Mouse (Mus musculus): ENCODE results near the gene Itga2. TPM values are rescaled to one million over a fixed set of nuclear protein-coding genes. Genes with fewer than 3 reads are reported as not detected.

The Itga2 gene
- polyA plus RNA-seq, 1 experiment, result 0.47 TPM

DNA sequence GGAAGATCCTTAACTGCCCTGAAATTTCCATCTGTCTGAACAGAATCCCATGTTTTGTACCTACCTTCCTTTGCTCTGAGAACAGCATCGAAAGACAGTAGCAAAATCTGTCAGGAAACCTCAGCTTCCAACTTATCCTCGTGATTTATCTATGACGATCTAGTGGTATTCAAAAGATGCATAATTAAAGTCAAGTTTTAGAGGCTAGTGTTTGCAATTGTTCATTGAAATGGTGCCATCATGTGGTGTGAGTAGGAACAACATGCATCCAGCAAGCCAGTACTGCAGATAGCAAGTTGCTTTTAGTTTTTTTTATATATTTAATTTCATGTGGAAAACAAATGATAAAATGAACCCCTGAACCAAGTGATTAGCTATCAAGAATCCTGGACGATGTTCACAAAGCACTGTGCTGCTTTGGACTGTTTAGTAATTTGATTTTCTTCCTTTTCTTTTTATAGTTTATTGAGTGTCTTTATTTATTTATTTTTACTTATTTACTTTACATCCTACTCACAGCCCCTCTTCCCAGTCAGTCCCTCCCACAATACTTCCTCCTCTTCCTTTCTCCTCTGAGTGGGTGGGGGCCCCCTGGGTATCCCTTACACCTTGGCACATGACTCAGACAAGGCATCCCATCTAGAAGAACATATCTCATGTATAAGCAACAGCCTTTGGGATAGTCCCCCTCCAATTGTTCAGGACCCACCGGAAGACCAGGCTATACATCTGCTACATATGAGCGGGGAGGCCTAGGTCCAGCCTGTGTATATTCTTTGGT, 138.5 kb downstream of the Itga2 start:
- no peak overlapping the region for H3K27ac ChIP-seq (ENCODE audit: control insufficient read depth, insufficient read depth, low read depth, low read length)
- H3K4me3 ChIP-seq (ENCODE audit: control insufficient read depth, low read depth, low read length), result no peak overlapping the region
- H3K36me3 ChIP-seq (ENCODE audit: control insufficient read depth, insufficient read depth, low read length), result no peaks in the 10 kb centered on the region
- H3K4me1 ChIP-seq (ENCODE audit: control insufficient read depth, insufficient read depth, low read length), result no peaks in the 10 kb centered on the region
- H3K27me3 ChIP-seq (ENCODE audit: control insufficient read depth, insufficient read depth, low read length), result no peaks in the 10 kb centered on the region
- no peak for TF ChIP-seq CTCF (IDR thresholded peaks at IDR 0.05; ENCODE audit: control insufficient read depth, insufficient read depth, insufficient replicate concordance, low read depth, low read length)
- no peak for TF ChIP-seq POLR2A (IDR thresholded peaks at IDR 0.05; ENCODE audit: control insufficient read depth, low read depth, low read length)

DNA sequence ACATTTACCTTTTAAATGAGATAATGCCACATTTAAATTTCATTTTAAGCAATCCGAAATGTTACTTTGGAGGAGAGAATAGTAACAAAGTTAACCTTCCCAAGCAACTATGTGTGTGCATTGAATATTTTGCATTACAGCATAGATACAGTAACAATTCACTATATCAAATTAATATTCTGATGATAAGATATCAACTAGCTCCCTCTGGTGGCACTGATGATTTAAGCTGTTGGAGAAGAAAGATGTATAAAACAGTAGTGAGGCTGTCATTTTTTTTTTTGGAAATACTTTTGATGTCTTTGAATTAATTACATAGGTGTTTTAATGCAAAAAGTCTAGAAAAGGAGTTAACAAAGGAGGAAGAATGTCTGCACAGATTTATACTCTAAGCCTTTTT, 140.4 kb downstream of the Itga2 start:
- H3K27ac ChIP-seq (ENCODE audit: control insufficient read depth, insufficient read depth, low read depth, low read length), result no peak overlapping the region
- no peaks in the 10 kb centered on the region for H3K4me1 ChIP-seq (ENCODE audit: control insufficient read depth, insufficient read depth, low read length)
- TF ChIP-seq POLR2A (IDR thresholded peaks at IDR 0.05; ENCODE audit: control insufficient read depth, low read depth, low read length) (no peak), CTCF (IDR thresholded peaks at IDR 0.05; ENCODE audit: control insufficient read depth, insufficient read depth, insufficient replicate concordance, low read depth, low read length) (no peak)
- H3K36me3 ChIP-seq (ENCODE audit: control insufficient read depth, insufficient read depth, low read length), result no peaks in the 10 kb centered on the region
- H3K4me3 ChIP-seq (ENCODE audit: control insufficient read depth, low read depth, low read length), result no peak overlapping the region
- no peaks in the 10 kb centered on the region for H3K27me3 ChIP-seq (ENCODE audit: control insufficient read depth, insufficient read depth, low read length)

Other genes starting within 250 kb of the Itga2 start
- gene Mocs2, start 113.9 kb downstream of the Itga2 start, polyA plus RNA-seq (2012; rRNA removed), result 6.8 and 7.6 TPM in 2 replicates
- 14.9 and 18.6 TPM in 2 replicates for gene Pelo, start 158.1 kb upstream of the Itga2 start, polyA plus RNA-seq (2012; rRNA removed)
- gene Gm49395, start 169.8 kb upstream of the Itga2 start, polyA plus RNA-seq (2012; rRNA removed), result 0.38 TPM in 1 of 2 replicates, not detected in the other
- gene Itga1, start 169.9 kb upstream of the Itga2 start, polyA plus RNA-seq (2012; rRNA removed), result 8.4 and 8.6 TPM in 2 replicates